Comparison of ENCODE assay signal across 10 mouse cellular contexts in genomic region chr4:154022407-154022806, GRCm38 (mm10). TPM values are rescaled to one million over a fixed set of nuclear protein-coding genes. Genes with fewer than 3 reads are reported as not detected.
DNase-seq lines count a peak whose midpoint lies in the region; ATAC-seq lines count a peak whose summit lies in the region.
"Had no signal": no experiment of that assay in that cellular context is flagged by ENCODE, and none has a peak within 500 bp of the region (broad histone marks: within the 10 kb centered on the region; RNA-seq: fewer than 3 reads in every experiment).

No protein-coding gene starts in this region.

- H3K9ac ChIP-seq in liver, embryonic 11.5 days (ENCODE audit: low read depth, low read length), result peak overlapping the region; percentile 92

- H3K4me3 ChIP-seq in liver, embryonic 11.5 days (ENCODE audit: low read depth, low read length), result peak overlapping the region; percentile 81
- H3K4me3 ChIP-seq in heart, embryonic 10.5 days, result no peak overlapping the region

- H3K9me3 ChIP-seq in liver, embryonic 11.5 days (ENCODE audit: control insufficient read depth, low read length), result no peaks in the 10 kb centered on the region
- H3K9me3 ChIP-seq in heart, embryonic 10.5 days, result no peaks in the 10 kb centered on the region

- WGBS in liver, embryonic 11.5 days, result 74% methylated on average over 4 of the region's 4 CpGs
- 73% methylated on average over 4 of the region's 4 CpGs for WGBS in heart, embryonic 10.5 days

- peak overlapping the region; percentile 94 for H3K27ac ChIP-seq in liver, embryonic 11.5 days (ENCODE audit: low read depth, low read length)
- peak overlapping the region; percentile 85; the same call in 1 of the 2 replicates for H3K27ac ChIP-seq in heart, embryonic 10.5 days

- H3K27me3 ChIP-seq in liver, embryonic 11.5 days (replicated peaks; ENCODE audit: control insufficient read depth, insufficient read depth, low read length), result no peaks in the 10 kb centered on the region
- H3K27me3 ChIP-seq in heart, embryonic 10.5 days (ENCODE audit: insufficient read depth, poor library complexity, severe bottlenecking), result peaks cover 12% of the 10 kb centered on the region

- peaks cover 45% of the 10 kb centered on the region for H3K4me1 ChIP-seq in liver, embryonic 11.5 days (replicated peaks; ENCODE audit: control insufficient read depth, insufficient read depth, low read length)
- peaks cover 47% of the 10 kb centered on the region for H3K4me1 ChIP-seq in heart, embryonic 10.5 days

- peaks cover 43% of the 10 kb centered on the region for H3K36me3 ChIP-seq in liver, embryonic 11.5 days (ENCODE audit: control insufficient read depth, insufficient read depth, low read length)
- peaks cover 56% of the 10 kb centered on the region for H3K36me3 ChIP-seq in heart, embryonic 10.5 days

- no peak for DNase-seq in liver, embryonic 11.5 days (ENCODE audit: low spot score)
- DNase-seq in liver, result no peak
- DNase-seq in heart, embryonic 10.5 days (ENCODE audit: low spot score), result no peak
- peak; percentile 97 for DNase-seq in kidney, adult 9 months
- peak; percentile 58 to 82 for DNase-seq in lung, postnatal 4 days
- DNase-seq in layer of hippocampus, postnatal 36 days, result no peak
- no peak for DNase-seq in frontal cortex, postnatal 36 days (ENCODE audit: low spot score in 2 of 2)

- ATAC-seq in liver, embryonic 11.5 days (replicated peaks; ENCODE audit: low FRiP score), result no peak
- no peak for ATAC-seq in granulocyte monocyte progenitor cell, adult 5-6 weeks (replicated peaks; ENCODE audit: poor library complexity, severe bottlenecking)

- H3K4me2 ChIP-seq in liver, embryonic 11.5 days, result peak overlapping the region; percentile 88

RNA-seq across cellular contexts. Expression of gene Smim1, which starts 3.6 kb away (rescaled TPM):
- 414 and 426 TPM in 2 replicates for polyA plus RNA-seq in liver, embryonic 11.5 days (2014; fragmentation: Nextera tagmentation; extraction: Ambion mirVana)
- polyA plus RNA-seq in heart, embryonic 10.5 days (2016; fragmentation: Nextera tagmentation; extraction: Ambion mirVana), result 120 and 132 TPM in 2 replicates
- 1 to 10 TPM; 6.6 to 7.6 TPM for total RNA-seq in layer of hippocampus, postnatal 36 days (2021)
- total RNA-seq in granulocyte monocyte progenitor cell, adult 5-6 weeks (2014; fragmentation: Nextera tagmentation), result not detected in 2 replicates
- total RNA-seq in granulocyte monocyte progenitor cell, adult 5-6 weeks (2017), result 0.05 and 0.60 TPM in 2 replicates

RNA-seq across cellular contexts. Expression of gene Lrrc47, which starts 10.9 kb away (rescaled TPM):
- polyA plus RNA-seq in liver, embryonic 11.5 days (2014; fragmentation: Nextera tagmentation; extraction: Ambion mirVana), result 20.3 and 22.5 TPM in 2 replicates
- polyA plus RNA-seq in heart, embryonic 10.5 days (2016; fragmentation: Nextera tagmentation; extraction: Ambion mirVana), result 18.5 and 27.0 TPM in 2 replicates
- 10 to 100 TPM; 64.5 to 70.7 TPM for total RNA-seq in layer of hippocampus, postnatal 36 days (2021)
- total RNA-seq in granulocyte monocyte progenitor cell, adult 5-6 weeks (2014; fragmentation: Nextera tagmentation), result 15.7 and 22.7 TPM in 2 replicates
- 23.5 and 32.4 TPM in 2 replicates for total RNA-seq in granulocyte monocyte progenitor cell, adult 5-6 weeks (2017)

RNA-seq across cellular contexts. Expression of gene Ccdc27, which starts 20.1 kb away (rescaled TPM):
- polyA plus RNA-seq in liver, embryonic 11.5 days (2014; fragmentation: Nextera tagmentation; extraction: Ambion mirVana), result 0.08 TPM in 1 of 2 replicates, not detected in the other
- not detected in 2 replicates for polyA plus RNA-seq in heart, embryonic 10.5 days (2016; fragmentation: Nextera tagmentation; extraction: Ambion mirVana)
- 1 to 10 TPM; 1.1 to 1.3 TPM for total RNA-seq in layer of hippocampus, postnatal 36 days (2021)
- total RNA-seq in granulocyte monocyte progenitor cell, adult 5-6 weeks (2014; fragmentation: Nextera tagmentation), result not detected in 2 replicates
- not detected in 2 replicates for total RNA-seq in granulocyte monocyte progenitor cell, adult 5-6 weeks (2017)
- polyA plus RNA-seq: large intestine, adult 2 months; neural tube, embryonic 14.5 days had no signal

RNA-seq across cellular contexts. Expression of gene Cep104, which starts 47.4 kb away (rescaled TPM):
- 14.3 and 15.8 TPM in 2 replicates for polyA plus RNA-seq in liver, embryonic 11.5 days (2014; fragmentation: Nextera tagmentation; extraction: Ambion mirVana)
- 15.8 and 17.7 TPM in 2 replicates for polyA plus RNA-seq in heart, embryonic 10.5 days (2016; fragmentation: Nextera tagmentation; extraction: Ambion mirVana)
- total RNA-seq in layer of hippocampus, postnatal 36 days (2021), result 10 to 100 TPM; 32.1 to 38.4 TPM
- total RNA-seq in granulocyte monocyte progenitor cell, adult 5-6 weeks (2014; fragmentation: Nextera tagmentation), result 5.7 and 10.7 TPM in 2 replicates
- 4.2 and 6.9 TPM in 2 replicates for total RNA-seq in granulocyte monocyte progenitor cell, adult 5-6 weeks (2017)

RNA-seq across cellular contexts. Expression of gene Dffb, which starts 47.5 kb away (rescaled TPM):
- polyA plus RNA-seq in liver, embryonic 11.5 days (2014; fragmentation: Nextera tagmentation; extraction: Ambion mirVana), result 17.2 and 18.5 TPM in 2 replicates
- 7.8 and 9.3 TPM in 2 replicates for polyA plus RNA-seq in heart, embryonic 10.5 days (2016; fragmentation: Nextera tagmentation; extraction: Ambion mirVana)
- 10 to 100 TPM; 12.2 to 16.0 TPM for total RNA-seq in layer of hippocampus, postnatal 36 days (2021)
- 11.8 and 14.2 TPM in 2 replicates for total RNA-seq in granulocyte monocyte progenitor cell, adult 5-6 weeks (2014; fragmentation: Nextera tagmentation)
- 6.7 and 13.4 TPM in 2 replicates for total RNA-seq in granulocyte monocyte progenitor cell, adult 5-6 weeks (2017)

Comparison
In these comparisons a context has a peak if more than half of its experiments do, and no peak if none do; other contexts are left out.
1. DNase-seq: peak in kidney, adult 9 months (single experiment) and lung, postnatal 4 days (2 of 2); none in liver, embryonic 11.5 days (single experiment), liver (single experiment), heart, embryonic 10.5 days (single experiment), layer of hippocampus, postnatal 36 days (0 of 2) and frontal cortex, postnatal 36 days (0 of 2).
2. RNA of gene Smim1, which starts 3.6 kb away (total RNA-seq): 6.6 to 7.6 TPM in layer of hippocampus, postnatal 36 days; 0.05 to 0.60 TPM in granulocyte monocyte progenitor cell, adult 5-6 weeks; every median in the first group is over 4 times any median in the second.